Mouse (Mus musculus): ENCODE results near the gene E130218I03Rik.

- no peak for TF ChIP-seq POLR2A (IDR thresholded peaks at IDR 0.05; ENCODE audit: control insufficient read depth, low read depth, low read length)
- no peak for TF ChIP-seq CTCF (IDR thresholded peaks at IDR 0.05; ENCODE audit: control insufficient read depth, insufficient read depth, insufficient replicate concordance, low read depth, low read length)
Observed at GRCm38 (mm10) chr4:134284942-134285341, 41.5 kb downstream of the E130218I03Rik start.
